Mouse (Mus musculus) frontal cortex, postnatal 14 days (tissue): Measurements from ENCODE around the gene Gm10719.
A peak's percentile ranks its signal among the peaks of the same experiment; 100 is the strongest.
"Not testable (repeated sequence)": the region's sequence is repeated elsewhere in the genome, so short reads cannot be mapped to it uniquely, and the experiment has no call there.

ENCODE experiments used
- DNase-seq, 2 experiments: peaks; one replicate each; pipeline ENCODE4 v3.0.0; 2022; ENCODE audit warnings: low spot score in 2 of 2

The Gm10719 gene

GRCm38 (mm10) chr9:3025653-3026052 lies 8.4 kb downstream of the Gm10719 start:
- peak; percentile 11 to 73 for DNase-seq

GRCm38 (mm10) chr9:3026136-3026535 lies 8.9 kb downstream of the Gm10719 start:
- DNase-seq = not testable (repeated sequence)

- not testable (repeated sequence) for DNase-seq
Observed at GRCm38 (mm10) chr9:3026741-3027140, 9.5 kb downstream of the Gm10719 start.

GRCm38 (mm10) chr9:3027200-3027599 lies 10.0 kb downstream of the Gm10719 start:
- DNase-seq = not testable (repeated sequence)

- peak in 1 of 2 experiments; percentile 55 for DNase-seq
Observed at GRCm38 (mm10) chr9:3029276-3030000, 12.2 kb downstream of the Gm10719 start.

- DNase-seq = not testable (repeated sequence)
Observed at GRCm38 (mm10) chr9:3030677-3031318, 13.6 kb downstream of the Gm10719 start.

- not testable (repeated sequence) for DNase-seq
Observed at GRCm38 (mm10) chr9:3034299-3034698, 17.1 kb downstream of the Gm10719 start, which contains the start of gene Gm17535. TSS of gene Gm17535 (plus strand) at chr9:3034599.

- DNase-seq = not testable (repeated sequence)
Observed at GRCm38 (mm10) chr9:3036577-3036976, 19.4 kb downstream of the Gm10719 start, which contains the start of gene Gm10715. TSS of gene Gm10715 (plus strand) at chr9:3036877.

GRCm38 (mm10) chr9:3038161-3038560 lies 21.0 kb downstream of the Gm10719 start:
- not testable (repeated sequence) for DNase-seq
